Mouse (Mus musculus) myocyte (in vitro differentiated cells): ENCODE results near the gene Ppara.

Source experiments
- MYOD1 ChIP-seq, 3 experiments: IDR thresholded peaks; one replicate each; pipeline ENCODE4 v1.6.1; 2011; ENCODE audit warnings: control low read depth in 2 of 3, low read depth in 2 of 3, mild to moderate bottlenecking in 2 of 3, moderate library complexity in 1 of 3; ENCODE audit not compliant: insufficient read length in 2 of 3, control insufficient read depth in 1 of 3
- REST ChIP-seq: IDR thresholded peaks from one replicate; pipeline ENCODE4 v1.6.1; 2011; ENCODE audit warnings: mild to moderate bottlenecking, control low read depth, moderate library complexity; ENCODE audit not compliant: insufficient read depth, insufficient read length
- TCF12 ChIP-seq: IDR thresholded peaks from one replicate; pipeline ENCODE4 v1.6.1; 2011; ENCODE audit warnings: mild to moderate bottlenecking, control low read depth; ENCODE audit not compliant: poor library complexity, insufficient read depth, severe bottlenecking

DNA sequence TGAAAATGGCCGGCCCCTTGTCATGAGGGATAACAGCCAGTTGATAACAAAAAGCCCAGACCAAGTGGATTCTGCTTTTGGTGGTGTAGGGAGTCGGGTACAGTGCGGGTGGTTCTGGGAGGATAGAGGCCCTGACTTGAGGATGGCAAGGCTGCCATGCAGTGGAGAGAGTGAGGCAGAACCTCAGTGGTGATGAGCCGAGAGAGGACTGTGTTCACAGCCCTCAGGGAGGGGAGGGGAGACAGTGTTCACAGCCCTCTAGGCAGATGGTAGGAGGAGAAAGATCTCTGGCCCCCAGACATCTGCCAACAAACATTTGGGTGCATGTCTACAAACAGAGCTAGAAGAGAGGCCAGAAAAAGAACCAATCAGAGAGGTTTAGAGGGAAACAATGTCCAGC is 28.0 kb downstream of the Ppara start:
- TF ChIP-seq REST (no peak), MYOD1 (IDR thresholded peaks at IDR 0.05; ENCODE audit: control insufficient read depth in 1 of 3, insufficient read length in 2 of 3, low read depth in 2 of 3) (no peak), TCF12 (no peak)
